Mouse (Mus musculus) embryonic fibroblast, embryonic 13.5 days (primary cell): ENCODE measurements around the gene Luc7l.

Experiments
- CTCF ChIP-seq: IDR thresholded peaks from 2 replicates; pipeline ENCODE4 v1.5.1; 2011; ENCODE audit warnings: mild to moderate bottlenecking, control low read depth, low read length, moderate library complexity, borderline replicate concordance; ENCODE audit not compliant: insufficient read depth
- POLR2A ChIP-seq: IDR thresholded peaks from 2 replicates; pipeline ENCODE4 v1.6.1; 2011; ENCODE audit warnings: low read depth, mild to moderate bottlenecking, control low read depth, low read length, moderate library complexity

DNA sequence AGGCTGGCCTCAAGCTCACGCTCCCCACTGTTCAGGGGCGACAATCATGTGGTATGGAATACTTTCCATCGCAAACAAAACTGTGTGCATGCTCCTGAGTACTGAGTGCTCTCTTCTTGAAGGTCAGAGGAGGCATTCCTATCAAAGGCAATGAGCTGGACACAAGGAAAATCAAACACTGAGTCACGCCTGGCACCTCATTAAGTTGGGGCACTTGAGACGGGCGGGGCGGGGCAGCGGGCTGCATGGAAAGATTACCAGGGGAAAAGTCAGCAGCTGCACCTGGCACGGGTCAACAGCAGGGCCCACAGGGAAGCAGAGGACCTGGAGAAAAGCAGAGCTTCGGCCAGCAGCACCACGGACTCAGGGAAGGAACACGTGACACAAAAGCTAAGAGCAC lies 27.5 kb upstream of the Luc7l start:
- no peak for TF ChIP-seq POLR2A
- no peak for TF ChIP-seq CTCF
